Mouse (Mus musculus) heart, postnatal 0 days (tissue): ENCODE measurements around the gene Chchd3.

Experiments
- CTCF ChIP-seq: IDR thresholded peaks from 2 replicates; pipeline ENCODE4 v1.5.1; 2016; ENCODE audit warnings: antibody characterized with exemption, control low read depth, low read depth
- EP300 ChIP-seq: IDR thresholded peaks from 2 replicates; pipeline ENCODE4 v1.6.1; 2016; ENCODE audit warnings: antibody characterized with exemption, low read depth

GRCm38 (mm10) chr6:32920091-32920490, 140.0 kb downstream of the Chchd3 start:
- TF ChIP-seq CTCF (no peak), EP300 (no peak)
